Mouse (Mus musculus): ENCODE measurements around the gene Pla2g2e. TPM values are rescaled to one million over a fixed set of nuclear protein-coding genes. Genes with fewer than 3 reads are reported as not detected.

The Pla2g2e gene
- polyA plus RNA-seq (2015; fragmentation: Nextera tagmentation; extraction: Ambion mirVana): 0.18 TPM in 1 of 2 replicates, not detected in the other

GRCm38 (mm10) chr4:138877731-138878130 lies at the start of gene Pla2g2e:
Pla2g2e (plus strand) TSS chr4:138877942.
- Histone ChIP-seq H3K9ac (ENCODE audit: low read depth, low read length) (no peak within 1 kb of the TSS), H3K36me3 (ENCODE audit: control insufficient read depth, insufficient read depth, low read length) (no peaks in the 10 kb centered on the region), H3K9me3 (ENCODE audit: control insufficient read depth, low read length) (no peaks in the 10 kb centered on the region), H3K27ac (ENCODE audit: low read length) (0 out of 2 replicates have a peak within 1 kb of the TSS, but pooled peaks have one; percentile 20), H3K4me3 (ENCODE audit: low read length) (no peak within 1 kb of the TSS), H3K4me1 (ENCODE audit: control insufficient read depth, insufficient read depth, low read length) (peaks cover 2% of the 10 kb centered on the region; the same call in 1 of the 2 replicates), H3K27me3 (replicated peaks; ENCODE audit: control insufficient read depth, insufficient read depth, low read length) (no peaks in the 10 kb centered on the region), H3K4me2 (ENCODE audit: low read depth, low read length) (no peak within 1 kb of the TSS)
- ATAC-seq: peak; percentile 63
- WGBS: 65% methylated on average over 4 of the region's 4 CpGs

- Histone ChIP-seq H3K4me2 (ENCODE audit: low read depth, low read length) (no peak overlapping the region), H3K9me3 (ENCODE audit: control insufficient read depth, low read length) (peaks cover 10% of the 10 kb centered on the region; the same call in 1 of the 2 replicates), H3K9ac (ENCODE audit: low read depth, low read length) (no peak overlapping the region), H3K4me3 (ENCODE audit: low read length) (no peak overlapping the region), H3K4me1 (ENCODE audit: control insufficient read depth, insufficient read depth, low read length) (no peaks in the 10 kb centered on the region), H3K27ac (ENCODE audit: low read length) (no peak overlapping the region), H3K36me3 (ENCODE audit: control insufficient read depth, insufficient read depth, low read length) (no peaks in the 10 kb centered on the region), H3K27me3 (replicated peaks; ENCODE audit: control insufficient read depth, insufficient read depth, low read length) (no peaks in the 10 kb centered on the region)
- no peak for ATAC-seq
- WGBS: 75% methylated on average over 6 of the region's 6 CpGs
Observed at GRCm38 (mm10) chr4:138839806-138840205, 37.9 kb upstream of the Pla2g2e start.

- peaks cover 14% of the 10 kb centered on the region for H3K9me3 ChIP-seq (ENCODE audit: control insufficient read depth, low read length)
- ATAC-seq: no peak
- H3K9ac ChIP-seq (ENCODE audit: low read depth, low read length): no peak overlapping the region
- H3K36me3 ChIP-seq (ENCODE audit: control insufficient read depth, insufficient read depth, low read length): no peaks in the 10 kb centered on the region
- no peak overlapping the region for H3K4me2 ChIP-seq (ENCODE audit: low read depth, low read length)
- 81% methylated on average over 8 of the region's 8 CpGs for WGBS
- H3K27ac ChIP-seq (ENCODE audit: low read length): no peak overlapping the region
- H3K4me3 ChIP-seq (ENCODE audit: low read length): no peak overlapping the region
- no peaks in the 10 kb centered on the region for H3K4me1 ChIP-seq (ENCODE audit: control insufficient read depth, insufficient read depth, low read length)
- H3K27me3 ChIP-seq (replicated peaks; ENCODE audit: control insufficient read depth, insufficient read depth, low read length): no peaks in the 10 kb centered on the region
Observed at GRCm38 (mm10) chr4:138840726-138841125, 37.0 kb upstream of the Pla2g2e start.

GRCm38 (mm10) chr4:138841386-138841785 lies 36.4 kb upstream of the Pla2g2e start:
- no peak overlapping the region for H3K27ac ChIP-seq (ENCODE audit: low read length)
- H3K4me2 ChIP-seq (ENCODE audit: low read depth, low read length): no peak overlapping the region
- ATAC-seq: no peak
- 65% methylated on average over 7 of the region's 7 CpGs for WGBS
- no peak overlapping the region for H3K9ac ChIP-seq (ENCODE audit: low read depth, low read length)
- H3K4me3 ChIP-seq (ENCODE audit: low read length): no peak overlapping the region
- H3K9me3 ChIP-seq (ENCODE audit: control insufficient read depth, low read length): peaks cover 14% of the 10 kb centered on the region
- H3K4me1 ChIP-seq (ENCODE audit: control insufficient read depth, insufficient read depth, low read length): no peaks in the 10 kb centered on the region
- no peaks in the 10 kb centered on the region for H3K27me3 ChIP-seq (replicated peaks; ENCODE audit: control insufficient read depth, insufficient read depth, low read length)
- no peaks in the 10 kb centered on the region for H3K36me3 ChIP-seq (ENCODE audit: control insufficient read depth, insufficient read depth, low read length)

GRCm38 (mm10) chr4:138851463-138851862 lies 26.3 kb upstream of the Pla2g2e start:
- H3K36me3 ChIP-seq (ENCODE audit: control insufficient read depth, insufficient read depth, low read length): no peaks in the 10 kb centered on the region
- WGBS: 2% methylated on average over 4 of the region's 4 CpGs
- H3K9me3 ChIP-seq (ENCODE audit: control insufficient read depth, low read length): no peaks in the 10 kb centered on the region
- no peaks in the 10 kb centered on the region for H3K4me1 ChIP-seq (ENCODE audit: control insufficient read depth, insufficient read depth, low read length)
- H3K27me3 ChIP-seq (replicated peaks; ENCODE audit: control insufficient read depth, insufficient read depth, low read length): no peaks in the 10 kb centered on the region
- ATAC-seq: peak; percentile 44; the same call in 1 of the 2 replicates
- H3K27ac ChIP-seq (ENCODE audit: low read length): no peak overlapping the region
- H3K4me3 ChIP-seq (ENCODE audit: low read length): no peak overlapping the region
- no peak overlapping the region for H3K4me2 ChIP-seq (ENCODE audit: low read depth, low read length)
- H3K9ac ChIP-seq (ENCODE audit: low read depth, low read length): no peak overlapping the region

- H3K36me3 ChIP-seq (ENCODE audit: control insufficient read depth, insufficient read depth, low read length): no peaks in the 10 kb centered on the region
- no peaks in the 10 kb centered on the region for H3K27me3 ChIP-seq (replicated peaks; ENCODE audit: control insufficient read depth, insufficient read depth, low read length)
- no peak for ATAC-seq
- H3K27ac ChIP-seq (ENCODE audit: low read length): no peak overlapping the region
- no peaks in the 10 kb centered on the region for H3K4me1 ChIP-seq (ENCODE audit: control insufficient read depth, insufficient read depth, low read length)
- H3K9me3 ChIP-seq (ENCODE audit: control insufficient read depth, low read length): no peaks in the 10 kb centered on the region
- no peak overlapping the region for H3K4me3 ChIP-seq (ENCODE audit: low read length)
- H3K4me2 ChIP-seq (ENCODE audit: low read depth, low read length): no peak overlapping the region
- 62% methylated on average over 6 of the region's 6 CpGs for WGBS
- no peak overlapping the region for H3K9ac ChIP-seq (ENCODE audit: low read depth, low read length)
Observed at GRCm38 (mm10) chr4:138852961-138853360, 24.8 kb upstream of the Pla2g2e start.

GRCm38 (mm10) chr4:138855092-138855632 lies 22.6 kb upstream of the Pla2g2e start:
- Histone ChIP-seq H3K27me3 (replicated peaks; ENCODE audit: control insufficient read depth, insufficient read depth, low read length) (no peaks in the 10 kb centered on the region), H3K4me3 (ENCODE audit: low read length) (no peak overlapping the region), H3K9ac (ENCODE audit: low read depth, low read length) (no peak overlapping the region), H3K9me3 (ENCODE audit: control insufficient read depth, low read length) (no peaks in the 10 kb centered on the region), H3K4me2 (ENCODE audit: low read depth, low read length) (no peak overlapping the region), H3K4me1 (ENCODE audit: control insufficient read depth, insufficient read depth, low read length) (0 out of 2 replicates have a peak, but pooled peaks cover 2% of the 10 kb centered on the region), H3K36me3 (ENCODE audit: control insufficient read depth, insufficient read depth, low read length) (no peaks in the 10 kb centered on the region), H3K27ac (ENCODE audit: low read length) (no peak overlapping the region)
- WGBS: 82% methylated on average over 9 of the region's 9 CpGs
- ATAC-seq: no peak

GRCm38 (mm10) chr4:138856491-138856890 lies 21.3 kb upstream of the Pla2g2e start:
- Histone ChIP-seq H3K9me3 (ENCODE audit: control insufficient read depth, low read length) (no peaks in the 10 kb centered on the region), H3K36me3 (ENCODE audit: control insufficient read depth, insufficient read depth, low read length) (no peaks in the 10 kb centered on the region), H3K9ac (ENCODE audit: low read depth, low read length) (no peak overlapping the region), H3K4me1 (ENCODE audit: control insufficient read depth, insufficient read depth, low read length) (0 out of 2 replicates have a peak, but pooled peaks cover 2% of the 10 kb centered on the region), H3K27ac (ENCODE audit: low read length) (no peak overlapping the region), H3K4me3 (ENCODE audit: low read length) (no peak overlapping the region), H3K27me3 (replicated peaks; ENCODE audit: control insufficient read depth, insufficient read depth, low read length) (no peaks in the 10 kb centered on the region), H3K4me2 (ENCODE audit: low read depth, low read length) (no peak overlapping the region)
- ATAC-seq: no peak
- WGBS: 21% methylated on average over 7 of the region's 7 CpGs

GRCm38 (mm10) chr4:138857576-138857975 lies 20.2 kb upstream of the Pla2g2e start:
- no peak overlapping the region for H3K4me3 ChIP-seq (ENCODE audit: low read length)
- H3K36me3 ChIP-seq (ENCODE audit: control insufficient read depth, insufficient read depth, low read length): no peaks in the 10 kb centered on the region
- 0 out of 2 replicates have a peak, but pooled peaks cover 2% of the 10 kb centered on the region for H3K4me1 ChIP-seq (ENCODE audit: control insufficient read depth, insufficient read depth, low read length)
- WGBS: 87% methylated on average over 10 of the region's 10 CpGs
- no peak overlapping the region for H3K9ac ChIP-seq (ENCODE audit: low read depth, low read length)
- H3K4me2 ChIP-seq (ENCODE audit: low read depth, low read length): no peak overlapping the region
- H3K27me3 ChIP-seq (replicated peaks; ENCODE audit: control insufficient read depth, insufficient read depth, low read length): no peaks in the 10 kb centered on the region
- no peak overlapping the region for H3K27ac ChIP-seq (ENCODE audit: low read length)
- H3K9me3 ChIP-seq (ENCODE audit: control insufficient read depth, low read length): no peaks in the 10 kb centered on the region
- no peak for ATAC-seq

GRCm38 (mm10) chr4:138858446-138858845 lies 19.3 kb upstream of the Pla2g2e start:
- WGBS: 83% methylated on average over 15 of the region's 15 CpGs
- H3K27me3 ChIP-seq (replicated peaks; ENCODE audit: control insufficient read depth, insufficient read depth, low read length): no peaks in the 10 kb centered on the region
- 0 out of 2 replicates have a peak, but pooled peaks cover 2% of the 10 kb centered on the region for H3K4me1 ChIP-seq (ENCODE audit: control insufficient read depth, insufficient read depth, low read length)
- H3K4me2 ChIP-seq (ENCODE audit: low read depth, low read length): no peak overlapping the region
- H3K27ac ChIP-seq (ENCODE audit: low read length): no peak overlapping the region
- H3K9me3 ChIP-seq (ENCODE audit: control insufficient read depth, low read length): no peaks in the 10 kb centered on the region
- no peak overlapping the region for H3K4me3 ChIP-seq (ENCODE audit: low read length)
- no peak overlapping the region for H3K9ac ChIP-seq (ENCODE audit: low read depth, low read length)
- H3K36me3 ChIP-seq (ENCODE audit: control insufficient read depth, insufficient read depth, low read length): no peaks in the 10 kb centered on the region
- ATAC-seq: no peak
